Mouse (Mus musculus) small intestine, adult 2 months (tissue): ENCODE measurements around the gene Mical3.

ENCODE experiments used
- CTCF ChIP-seq: fragments of 200-500 bp; IDR thresholded peaks from 2 replicates; pipeline ENCODE4 v1.5.1; 2012; ENCODE audit warnings: low read depth, mild to moderate bottlenecking, control low read depth, inconsistent platforms, low read length, moderate library complexity, mixed read lengths; ENCODE audit not compliant: insufficient replicate concordance, insufficient read length; ENCODE audit errors: extremely low read depth
- POLR2A ChIP-seq: fragments of 200-500 bp; IDR thresholded peaks from 2 replicates; pipeline ENCODE4 v1.6.1; 2012; ENCODE audit warnings: low read depth, mild to moderate bottlenecking, control low read depth, inconsistent platforms, low read length, moderate library complexity

DNA sequence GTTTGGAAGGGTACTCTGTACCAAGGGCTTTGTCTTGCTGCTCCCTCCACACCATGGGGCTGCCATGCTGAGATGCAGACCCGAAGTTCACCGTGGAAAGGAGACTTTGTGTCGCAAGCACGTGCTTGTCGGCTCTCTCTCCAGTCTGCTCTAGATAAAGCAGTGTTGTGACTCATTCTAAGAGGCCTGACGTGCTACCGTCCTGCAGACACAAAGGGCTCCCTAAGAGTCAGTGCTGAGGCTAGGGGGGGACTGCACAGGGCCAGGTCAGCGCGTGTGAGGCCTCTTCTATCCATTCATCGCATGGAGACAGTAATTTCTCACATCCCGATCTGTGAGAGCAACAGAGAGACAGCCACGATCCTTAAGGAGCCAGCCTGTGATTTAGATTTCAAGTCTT is 95.5 kb downstream of the Mical3 start:
- TF ChIP-seq CTCF (no peak), POLR2A (no peak)
